Mouse (Mus musculus): ENCODE data around the gene Taar9. TPM values are rescaled to one million over a fixed set of nuclear protein-coding genes. Genes with fewer than 3 reads are reported as not detected.
A peak's percentile ranks its signal among the peaks of the same experiment; 100 is the strongest.
"Not testable (repeated sequence)": the region's sequence is repeated elsewhere in the genome, so short reads cannot be mapped to it uniquely, and the experiment has no call there.

The Taar9 gene
- polyA plus RNA-seq, 1 experiment from 2014 or later, result not detected

GRCm38 (mm10) chr10:24087168-24087567 lies 22.2 kb downstream of the Taar9 start:
- Histone ChIP-seq H3K27ac (ENCODE audit: low read length) (no peak overlapping the region), H3K4me1 (ENCODE audit: control insufficient read depth, insufficient read depth, low read length) (no peaks in the 10 kb centered on the region), H3K9me3 (replicated peaks; ENCODE audit: control insufficient read depth, low read length) (no peaks in the 10 kb centered on the region), H3K4me2 (ENCODE audit: low read depth, low read length) (no peak overlapping the region), H3K36me3 (ENCODE audit: control insufficient read depth, insufficient read depth, low read length) (no peaks in the 10 kb centered on the region), H3K27me3 (ENCODE audit: control insufficient read depth, insufficient read depth, low read length) (no peaks in the 10 kb centered on the region), H3K4me3 (replicated peaks; ENCODE audit: low read length) (no peak overlapping the region), H3K9ac (ENCODE audit: low read length) (no peak overlapping the region)
- no peak for ATAC-seq (ENCODE audit: insufficient read depth, low FRiP score)
- 83% methylated on average over 2 of the region's 2 CpGs for WGBS

GRCm38 (mm10) chr10:24086555-24086954 lies 22.8 kb downstream of the Taar9 start:
- no peak overlapping the region for H3K4me2 ChIP-seq (ENCODE audit: low read depth, low read length)
- WGBS, result 55% methylated on average over 5 of the region's 5 CpGs
- no peaks in the 10 kb centered on the region for H3K4me1 ChIP-seq (ENCODE audit: control insufficient read depth, insufficient read depth, low read length)
- peak overlapping the region; percentile 27; the same call in 1 of the 2 replicates for H3K27ac ChIP-seq (ENCODE audit: low read length)
- H3K4me3 ChIP-seq (replicated peaks; ENCODE audit: low read length), result no peak overlapping the region
- ATAC-seq (ENCODE audit: insufficient read depth, low FRiP score), result peak; percentile 76; the same call in 1 of the 2 replicates
- H3K9ac ChIP-seq (ENCODE audit: low read length), result no peak overlapping the region
- H3K27me3 ChIP-seq (ENCODE audit: control insufficient read depth, insufficient read depth, low read length), result no peaks in the 10 kb centered on the region
- no peaks in the 10 kb centered on the region for H3K36me3 ChIP-seq (ENCODE audit: control insufficient read depth, insufficient read depth, low read length)
- no peaks in the 10 kb centered on the region for H3K9me3 ChIP-seq (replicated peaks; ENCODE audit: control insufficient read depth, low read length)

DNA sequence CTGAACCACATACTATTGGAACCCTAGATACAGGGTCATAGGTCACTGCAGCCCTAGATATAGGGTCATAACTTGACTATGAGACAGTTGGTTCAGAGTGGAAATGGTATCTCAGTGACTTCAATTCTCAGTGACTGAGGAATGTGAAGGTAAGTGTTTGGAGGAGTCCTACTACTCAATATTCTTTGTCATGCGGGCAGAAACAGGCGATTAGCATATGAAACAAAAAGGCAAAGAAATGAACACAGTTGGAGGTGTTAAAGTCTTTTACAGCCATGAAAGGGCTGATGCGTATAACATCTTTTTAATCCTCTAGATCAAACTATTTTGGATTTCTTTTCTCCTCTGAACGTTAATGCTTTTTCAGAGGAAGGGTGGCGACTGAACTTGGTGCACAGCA lies 23.4 kb downstream of the Taar9 start:
- no peak overlapping the region for H3K4me2 ChIP-seq (ENCODE audit: low read depth, low read length)
- H3K27me3 ChIP-seq (ENCODE audit: control insufficient read depth, insufficient read depth, low read length), result no peaks in the 10 kb centered on the region
- no peak overlapping the region for H3K4me3 ChIP-seq (replicated peaks; ENCODE audit: low read length)
- H3K4me1 ChIP-seq (ENCODE audit: control insufficient read depth, insufficient read depth, low read length), result no peaks in the 10 kb centered on the region
- H3K27ac ChIP-seq (ENCODE audit: low read length), result no peak overlapping the region; the same call in 1 of the 2 replicates
- ATAC-seq (ENCODE audit: insufficient read depth, low FRiP score), result no peak
- H3K9ac ChIP-seq (ENCODE audit: low read length), result no peak overlapping the region
- 75% methylated on average over 5 of the region's 5 CpGs for WGBS
- H3K9me3 ChIP-seq (replicated peaks; ENCODE audit: control insufficient read depth, low read length), result no peaks in the 10 kb centered on the region
- H3K36me3 ChIP-seq (ENCODE audit: control insufficient read depth, insufficient read depth, low read length), result no peaks in the 10 kb centered on the region

- H3K4me1 ChIP-seq (ENCODE audit: control insufficient read depth, insufficient read depth, low read length), result no peaks in the 10 kb centered on the region
- H3K27ac ChIP-seq (ENCODE audit: low read length), result no peak overlapping the region
- H3K27me3 ChIP-seq (ENCODE audit: control insufficient read depth, insufficient read depth, low read length), result no peaks in the 10 kb centered on the region
- 32% methylated on average over 3 of the region's 3 CpGs for WGBS
- no peak for ATAC-seq (ENCODE audit: insufficient read depth, low FRiP score)
- no peaks in the 10 kb centered on the region for H3K9me3 ChIP-seq (replicated peaks; ENCODE audit: control insufficient read depth, low read length)
- H3K4me2 ChIP-seq (ENCODE audit: low read depth, low read length), result no peak overlapping the region
- no peak overlapping the region for H3K4me3 ChIP-seq (replicated peaks; ENCODE audit: low read length)
- no peak overlapping the region for H3K9ac ChIP-seq (ENCODE audit: low read length)
- H3K36me3 ChIP-seq (ENCODE audit: control insufficient read depth, insufficient read depth, low read length), result no peaks in the 10 kb centered on the region
These were observed 29.2 kb downstream of the Taar9 start for GRCm38 (mm10) chr10:24080166-24080565.

- H3K9ac ChIP-seq (ENCODE audit: low read length); H3K27me3 ChIP-seq (ENCODE audit: control insufficient read depth, insufficient read depth, low read length); ATAC-seq (ENCODE audit: insufficient read depth, low FRiP score): not testable (repeated sequence)
These were observed 33.1 kb downstream of the Taar9 start, which contains the start of gene Taar8a for GRCm38 (mm10) chr10:24076200-24076599. TSS of gene Taar8a (plus strand) at chr10:24076500.

DNA sequence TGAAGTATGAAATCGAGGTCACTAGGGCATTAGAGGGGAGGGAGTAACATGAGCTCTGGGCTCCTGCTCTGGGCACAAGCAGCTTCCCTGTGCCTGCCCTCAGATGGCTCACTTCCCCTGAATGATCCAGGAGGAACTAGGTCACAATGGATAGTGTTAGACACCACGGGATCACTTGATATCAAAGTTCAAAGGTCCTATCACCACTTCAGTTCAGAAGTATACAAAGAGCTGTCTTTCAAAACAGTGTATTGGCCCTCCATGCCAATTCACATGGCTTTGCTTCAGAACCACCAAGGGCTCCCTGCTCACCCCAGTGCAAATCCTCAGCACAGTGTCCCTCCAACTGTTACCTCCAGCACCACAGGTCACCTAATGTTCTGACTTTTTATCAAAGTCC lies 34.6 kb downstream of the Taar9 start:
- not testable (repeated sequence) for H3K27ac ChIP-seq (ENCODE audit: low read length); H3K4me3 ChIP-seq (replicated peaks; ENCODE audit: low read length); ATAC-seq (ENCODE audit: insufficient read depth, low FRiP score); H3K9ac ChIP-seq (ENCODE audit: low read length); H3K4me2 ChIP-seq (ENCODE audit: low read depth, low read length); H3K4me1 ChIP-seq (ENCODE audit: control insufficient read depth, insufficient read depth, low read length); H3K36me3 ChIP-seq (ENCODE audit: control insufficient read depth, insufficient read depth, low read length); H3K27me3 ChIP-seq (ENCODE audit: control insufficient read depth, insufficient read depth, low read length); H3K9me3 ChIP-seq (replicated peaks; ENCODE audit: control insufficient read depth, low read length)
- WGBS, result 17% methylated on average over 2 of the region's 2 CpGs

More at GRCm38 (mm10) chr10:24076200-24076599, 33.1 kb downstream of the Taar9 start, which contains the start of gene Taar8a:
- H3K9me3 ChIP-seq (replicated peaks; ENCODE audit: control insufficient read depth, low read length); H3K27ac ChIP-seq (ENCODE audit: low read length); H3K4me2 ChIP-seq (ENCODE audit: low read depth, low read length); H3K36me3 ChIP-seq (ENCODE audit: control insufficient read depth, insufficient read depth, low read length); H3K4me1 ChIP-seq (ENCODE audit: control insufficient read depth, insufficient read depth, low read length); H3K4me3 ChIP-seq (replicated peaks; ENCODE audit: low read length): not testable (repeated sequence)
- WGBS, result 83% methylated on average over 2 of the region's 4 CpGs

DNA sequence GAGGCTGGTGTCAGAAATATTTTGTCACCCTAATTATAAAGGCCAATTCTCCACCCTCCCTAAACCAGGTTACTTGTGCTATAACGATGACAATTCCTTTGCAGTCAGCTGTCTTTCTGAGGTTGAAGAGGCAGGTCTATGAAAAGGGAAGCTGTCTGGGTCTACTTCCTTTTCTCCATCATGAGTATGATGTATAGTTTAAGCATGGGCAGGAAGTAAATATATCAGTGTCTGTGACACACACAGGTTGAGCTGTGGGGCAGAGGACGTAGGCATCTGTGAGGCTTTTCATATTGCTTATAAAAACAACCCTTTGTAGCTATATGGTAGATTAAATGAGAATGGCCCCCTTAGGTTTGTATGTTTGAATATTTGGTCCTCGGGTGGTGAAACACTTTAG lies 50.3 kb downstream of the Taar9 start:
- no peaks in the 10 kb centered on the region for H3K36me3 ChIP-seq (ENCODE audit: control insufficient read depth, insufficient read depth, low read length)
- no peak overlapping the region for H3K4me3 ChIP-seq (replicated peaks; ENCODE audit: low read length)
- no peaks in the 10 kb centered on the region for H3K9me3 ChIP-seq (replicated peaks; ENCODE audit: control insufficient read depth, low read length)
- ATAC-seq (ENCODE audit: insufficient read depth, low FRiP score), result no peak
- no peaks in the 10 kb centered on the region for H3K27me3 ChIP-seq (ENCODE audit: control insufficient read depth, insufficient read depth, low read length)
- no peak overlapping the region for H3K9ac ChIP-seq (ENCODE audit: low read length)
- H3K4me1 ChIP-seq (ENCODE audit: control insufficient read depth, insufficient read depth, low read length), result no peaks in the 10 kb centered on the region
- WGBS, result 78% methylated on average over 3 of the region's 3 CpGs
- no peak overlapping the region for H3K4me2 ChIP-seq (ENCODE audit: low read depth, low read length)
- no peak overlapping the region for H3K27ac ChIP-seq (ENCODE audit: low read length)

Other genes with a start within 250 kb of the Taar9 start
- gene Vnn1, start 214.8 kb downstream of the Taar9 start, polyA plus RNA-seq (2015; fragmentation: Nextera tagmentation; extraction: Ambion mirVana), result 2.0 and 2.9 TPM in 2 replicates
- not detected in 2 replicates for gene Taar1, start 189.2 kb downstream of the Taar9 start, polyA plus RNA-seq (2015; fragmentation: Nextera tagmentation; extraction: Ambion mirVana)
- gene Taar2, start 171.0 kb downstream of the Taar9 start, polyA plus RNA-seq (2015; fragmentation: Nextera tagmentation; extraction: Ambion mirVana), result 0.30 and 0.31 TPM in 2 replicates
- gene Taar3, start 160.0 kb downstream of the Taar9 start, polyA plus RNA-seq (2015; fragmentation: Nextera tagmentation; extraction: Ambion mirVana), result not detected in 2 replicates
- not detected in 2 replicates for gene Taar4, start 149.0 kb downstream of the Taar9 start, polyA plus RNA-seq (2015; fragmentation: Nextera tagmentation; extraction: Ambion mirVana)
- not detected in 2 replicates for gene Taar5, start 138.8 kb downstream of the Taar9 start, polyA plus RNA-seq (2015; fragmentation: Nextera tagmentation; extraction: Ambion mirVana)
- gene Taar6, start 123.9 kb downstream of the Taar9 start, polyA plus RNA-seq (2015; fragmentation: Nextera tagmentation; extraction: Ambion mirVana), result not detected in 2 replicates
- gene Taar7a, start 116.1 kb downstream of the Taar9 start, polyA plus RNA-seq (2015; fragmentation: Nextera tagmentation; extraction: Ambion mirVana), result not detected in 2 replicates
- gene Taar7b, start 109.6 kb downstream of the Taar9 start, polyA plus RNA-seq (2015; fragmentation: Nextera tagmentation; extraction: Ambion mirVana), result not detected in 2 replicates
- gene Taar7d, start 82.3 kb downstream of the Taar9 start, polyA plus RNA-seq (2015; fragmentation: Nextera tagmentation; extraction: Ambion mirVana), result not detected in 2 replicates
- not detected in 2 replicates for gene Taar7e, start 71.9 kb downstream of the Taar9 start, polyA plus RNA-seq (2015; fragmentation: Nextera tagmentation; extraction: Ambion mirVana)
- not detected in 2 replicates for gene Taar7f, start 60.0 kb downstream of the Taar9 start, polyA plus RNA-seq (2015; fragmentation: Nextera tagmentation; extraction: Ambion mirVana)
- gene Taar8a, start 33.0 kb downstream of the Taar9 start, polyA plus RNA-seq (2015; fragmentation: Nextera tagmentation; extraction: Ambion mirVana), result not detected in 2 replicates
- not detected in 2 replicates for gene Taar8b, start 17.2 kb downstream of the Taar9 start, polyA plus RNA-seq (2015; fragmentation: Nextera tagmentation; extraction: Ambion mirVana)
- gene Taar8c, start 7.6 kb downstream of the Taar9 start, polyA plus RNA-seq (2015; fragmentation: Nextera tagmentation; extraction: Ambion mirVana), result not detected in 2 replicates
- 102 TPM in 2 replicates for gene Stx7, start 39.8 kb upstream of the Taar9 start, polyA plus RNA-seq (2015; fragmentation: Nextera tagmentation; extraction: Ambion mirVana)
- gene Moxd1, start 114.0 kb upstream of the Taar9 start, polyA plus RNA-seq (2015; fragmentation: Nextera tagmentation; extraction: Ambion mirVana), result 11.0 and 11.3 TPM in 2 replicates